Mouse (Mus musculus): Measurements from ENCODE around the gene Zhx3.

DNA sequence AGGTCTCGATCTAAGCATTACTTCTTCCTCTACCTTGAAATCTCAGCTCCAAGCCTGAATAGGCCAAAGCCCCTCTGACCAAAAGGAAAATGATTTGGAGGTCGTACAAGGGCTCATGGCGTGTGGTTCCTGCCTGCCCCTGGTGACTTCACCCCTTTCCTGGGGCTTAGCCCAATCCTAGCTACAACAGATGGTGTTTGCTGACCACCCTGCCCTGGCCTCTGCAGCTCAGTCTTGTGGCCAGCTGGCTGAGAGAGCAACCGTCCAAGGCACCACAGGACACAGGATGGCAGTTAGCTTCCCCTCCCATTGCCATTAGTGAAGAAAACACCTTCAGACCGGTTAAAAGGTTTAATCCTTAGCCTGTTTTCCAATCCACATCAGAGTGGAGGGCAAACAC is 33.3 kb upstream of the Zhx3 start:
- TF ChIP-seq CTCF (IDR thresholded peaks at IDR 0.05; ENCODE audit: low read depth) (no peak), EP300 (IDR thresholded peaks at IDR 0.05; ENCODE audit: low read depth) (no peak)
